Mouse (Mus musculus) monocyte, adult 5-6 weeks (primary cell): ENCODE measurements around the gene Rasa2. TPM values are rescaled to one million over a fixed set of nuclear protein-coding genes. Genes with fewer than 3 reads are reported as not detected.
"Not testable (repeated sequence)": the region's sequence is repeated elsewhere in the genome, so short reads cannot be mapped to it uniquely, and the experiment has no call there.

ENCODE experiments used
- ATAC-seq: fragments of 153-309, 156-312 bp; replicated peaks from 2 replicates; pipeline ENCODE4 v1.8.0; 2017; ENCODE audit warnings: mild to moderate bottlenecking; ENCODE audit not compliant: low TSS enrichment, insufficient number of reproducible peaks, severe bottlenecking, poor library complexity, low FRiP score
- total RNA-seq: library from RNA; stranded (forward); fragments of 200-1000, 200-491, 200-594 nt; gene quantifications from 3 replicates; pipeline ENCODE4 v1.2.3, GENCODE M21; 2017

Gene Rasa2
- 33.0 to 39.1 TPM (median 38.8 TPM) in 3 replicates for total RNA-seq

GRCm38 (mm10) chr9:96631389-96632072 is at the start of gene Rasa2:
Gene Rasa2 (minus strand): TSS chr9:96631617.
- ATAC-seq = peak; percentile 94

GRCm38 (mm10) chr9:96678611-96679010 is 47.2 kb upstream of the Rasa2 start:
- ATAC-seq = no peak

- not testable (repeated sequence) for ATAC-seq
These were observed 46.3 kb upstream of the Rasa2 start for GRCm38 (mm10) chr9:96677711-96678110.

GRCm38 (mm10) chr9:96676671-96677070 is 45.3 kb upstream of the Rasa2 start:
- no peak for ATAC-seq

GRCm38 (mm10) chr9:96675763-96676640 is 44.6 kb upstream of the Rasa2 start:
- ATAC-seq = no peak

GRCm38 (mm10) chr9:96675071-96675762 is 43.8 kb upstream of the Rasa2 start:
- peak; percentile 81 for ATAC-seq

GRCm38 (mm10) chr9:96674301-96674700 is 42.9 kb upstream of the Rasa2 start:
- ATAC-seq = no peak

GRCm38 (mm10) chr9:96672466-96672865 is 41.0 kb upstream of the Rasa2 start:
- ATAC-seq = no peak

- ATAC-seq = no peak
These were observed 39.8 kb upstream of the Rasa2 start for GRCm38 (mm10) chr9:96671249-96671648.

- peak; percentile 99 for ATAC-seq
These were observed 38.5 kb upstream of the Rasa2 start for GRCm38 (mm10) chr9:96669877-96670276.

GRCm38 (mm10) chr9:96668628-96669027 is 37.2 kb upstream of the Rasa2 start:
- ATAC-seq = no peak

GRCm38 (mm10) chr9:96660510-96661244 is 29.3 kb upstream of the Rasa2 start:
- no peak for ATAC-seq

- no peak for ATAC-seq
These were observed 28.4 kb upstream of the Rasa2 start for GRCm38 (mm10) chr9:96659801-96660200.

- no peak for ATAC-seq
These were observed 22.1 kb upstream of the Rasa2 start for GRCm38 (mm10) chr9:96653538-96653937.

GRCm38 (mm10) chr9:96652763-96653162 is 21.3 kb upstream of the Rasa2 start:
- ATAC-seq = no peak

GRCm38 (mm10) chr9:96650807-96651206 is 19.4 kb upstream of the Rasa2 start:
- 0 out of 2 replicates have a peak, but pooled peaks have one; percentile 42 for ATAC-seq

GRCm38 (mm10) chr9:96649924-96650323 is 18.5 kb upstream of the Rasa2 start:
- 0 out of 2 replicates have a peak, but pooled peaks have one; percentile 28 for ATAC-seq

GRCm38 (mm10) chr9:96649362-96649761 is 17.9 kb upstream of the Rasa2 start:
- ATAC-seq = no peak
